Mouse (Mus musculus): Measurements from ENCODE around the gene P4ha1.
"Not testable (repeated sequence)": the region's sequence is repeated elsewhere in the genome, so short reads cannot be mapped to it uniquely, and the experiment has no call there.

The P4ha1 gene

DNA sequence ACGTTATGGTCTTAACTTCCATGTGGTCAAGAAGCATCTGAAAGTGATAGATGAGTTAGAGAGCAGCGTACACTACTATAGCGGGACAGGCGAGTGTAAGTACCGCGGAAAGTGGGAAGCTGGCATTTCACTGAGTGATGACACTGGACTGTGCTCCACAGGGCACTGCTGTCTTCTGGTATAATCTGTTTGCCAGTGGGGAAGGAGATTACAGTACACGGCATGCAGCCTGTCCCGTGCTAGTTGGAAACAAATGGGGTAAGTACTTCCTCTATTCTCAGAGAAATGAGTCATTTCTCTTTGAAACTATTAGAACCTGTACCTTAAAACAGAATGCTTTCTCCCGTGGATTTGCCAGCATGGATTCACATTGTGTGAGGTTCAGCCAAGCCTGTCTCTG, 46.3 kb downstream of the P4ha1 start:
- no peak for DNase-seq

DNA sequence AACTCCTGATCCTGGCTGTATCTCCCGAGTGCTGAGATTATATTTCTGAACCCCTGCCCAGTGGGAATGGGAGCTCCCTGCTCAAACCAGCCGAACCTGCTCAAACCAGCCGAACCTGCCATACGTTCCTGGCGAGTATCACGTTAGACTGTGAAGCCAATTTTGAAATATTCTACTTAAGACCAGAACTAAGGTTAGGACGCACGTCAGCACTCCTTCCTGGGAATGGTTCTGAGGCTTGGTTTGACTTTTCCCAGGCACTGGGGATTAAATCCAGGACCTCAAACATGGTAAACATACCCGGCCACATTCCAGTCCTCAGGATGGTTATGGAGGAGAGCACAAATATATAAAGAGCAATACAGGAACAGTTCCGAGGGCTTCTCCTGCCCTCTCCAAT, 54.8 kb downstream of the P4ha1 start:
- DNase-seq: no peak

DNA sequence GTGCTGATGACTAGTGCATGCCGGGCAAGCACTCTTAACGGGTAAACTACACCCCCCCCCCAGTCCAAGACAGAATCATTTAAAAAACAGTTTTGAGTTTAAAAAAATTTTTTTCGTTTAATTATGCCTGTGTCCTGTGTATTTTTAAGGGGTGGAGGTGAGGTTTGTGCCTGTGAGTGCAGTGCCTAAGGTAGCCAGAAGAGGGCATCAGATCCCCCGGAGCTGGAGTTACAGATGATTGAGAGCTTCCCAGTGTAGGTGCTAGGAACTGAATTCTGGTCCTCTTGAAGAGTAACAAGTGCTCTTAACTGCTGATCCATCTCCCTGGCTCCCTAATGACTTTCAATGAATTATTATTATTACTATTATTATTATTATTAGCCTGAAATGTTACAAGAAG, 55.6 kb downstream of the P4ha1 start:
- no peak for DNase-seq

DNA sequence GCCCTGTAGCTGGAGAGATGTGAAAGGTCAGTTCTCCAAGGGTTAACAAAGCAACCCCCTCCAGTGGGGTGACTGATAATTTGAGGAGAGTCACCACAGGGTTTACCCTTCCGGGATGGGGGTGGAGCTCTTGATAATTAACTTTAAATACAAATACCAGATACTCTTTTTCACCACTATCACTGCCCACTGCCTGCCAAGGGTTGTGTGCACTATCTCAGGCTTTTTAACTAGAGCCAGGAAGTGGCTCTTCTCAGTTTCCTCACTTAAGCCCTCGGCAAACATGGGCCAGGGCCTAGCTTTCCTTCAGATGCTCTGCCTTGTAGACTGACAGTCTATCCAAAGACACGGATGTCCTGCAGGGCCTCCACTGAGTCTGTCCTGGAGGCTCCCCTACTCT, 56.8 kb downstream of the P4ha1 start:
- DNase-seq: no peak

DNA sequence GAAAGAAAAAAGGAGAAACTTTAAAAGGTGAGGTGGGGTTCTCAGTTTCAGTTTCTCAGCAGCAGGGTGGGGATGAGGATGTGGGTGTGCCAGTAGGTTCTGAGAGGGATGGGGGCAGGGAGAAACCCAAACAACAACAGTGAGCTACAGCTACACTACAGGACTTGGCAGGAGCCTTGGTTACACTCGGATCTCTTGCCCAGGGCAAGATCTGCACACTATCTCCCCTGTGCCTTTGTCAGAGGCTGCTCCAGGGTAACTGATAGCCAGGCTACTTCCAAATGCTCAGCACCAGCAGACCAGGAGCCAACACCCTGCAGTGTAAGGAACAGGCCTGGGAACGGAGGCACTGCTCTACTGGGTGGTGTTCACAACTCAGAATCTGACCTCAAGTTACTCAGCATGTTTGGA, 57.3 kb downstream of the P4ha1 start:
- DNase-seq: no peak

DNA sequence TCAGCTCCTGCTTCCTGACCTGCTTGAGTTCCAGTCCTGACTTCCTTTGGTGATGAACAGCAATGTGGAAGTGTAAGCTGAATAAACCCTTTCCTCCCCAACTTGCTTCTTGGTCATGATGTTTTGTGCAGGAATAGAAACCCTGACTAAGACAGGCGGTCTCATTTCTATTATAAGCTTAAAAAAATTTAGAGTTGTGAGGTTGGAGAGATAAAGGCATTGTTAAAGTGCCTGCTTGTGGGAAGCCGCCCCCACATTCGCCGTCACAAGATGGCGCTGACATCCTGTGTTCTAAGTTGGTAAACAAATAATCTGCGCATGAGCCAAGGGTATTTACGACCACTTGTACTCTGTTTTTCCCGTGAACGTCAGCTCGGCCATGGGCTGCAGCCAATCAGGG, 58.5 kb downstream of the P4ha1 start:
- not testable (repeated sequence) for DNase-seq

DNA sequence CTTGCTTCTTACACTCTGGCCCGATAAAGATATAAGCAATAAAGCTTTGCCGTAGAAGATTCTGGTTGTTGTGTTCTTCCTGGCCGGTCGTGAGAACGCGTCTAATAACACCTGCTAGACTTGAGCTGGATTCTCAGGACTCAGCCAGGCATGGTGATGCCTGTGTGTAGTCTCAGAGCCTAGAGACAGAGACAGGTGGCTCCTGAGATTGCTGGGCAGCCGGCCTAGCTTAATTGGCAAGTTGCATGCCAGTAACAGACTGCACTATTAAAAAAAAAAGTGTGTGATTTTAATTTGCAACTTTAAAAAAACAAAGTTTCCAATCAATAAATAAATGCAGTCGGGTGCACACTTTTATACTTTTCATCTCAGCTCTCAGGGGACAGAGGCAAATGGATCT, 63.9 kb downstream of the P4ha1 start:
- DNase-seq: no peak

DNA sequence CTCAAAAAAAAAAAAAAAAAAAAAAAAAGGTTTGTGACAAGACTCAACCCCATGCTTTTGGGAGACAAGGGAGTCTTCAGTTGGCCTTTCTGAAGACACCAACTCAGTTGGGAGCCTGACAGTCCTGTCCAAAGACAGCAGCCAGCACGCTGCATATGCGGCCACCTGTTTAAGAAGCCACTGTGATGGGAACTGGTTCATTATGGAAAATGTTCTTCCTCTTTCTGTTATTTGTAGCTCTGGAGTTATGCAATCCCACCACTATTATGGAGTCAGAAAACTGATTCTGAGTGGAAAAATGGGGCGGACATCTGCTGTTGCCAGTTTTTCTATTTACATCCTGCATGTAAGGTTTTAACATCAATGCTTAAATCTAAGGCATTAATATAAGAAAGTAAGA, 66.6 kb downstream of the P4ha1 start:
- DNase-seq: no peak

DNA sequence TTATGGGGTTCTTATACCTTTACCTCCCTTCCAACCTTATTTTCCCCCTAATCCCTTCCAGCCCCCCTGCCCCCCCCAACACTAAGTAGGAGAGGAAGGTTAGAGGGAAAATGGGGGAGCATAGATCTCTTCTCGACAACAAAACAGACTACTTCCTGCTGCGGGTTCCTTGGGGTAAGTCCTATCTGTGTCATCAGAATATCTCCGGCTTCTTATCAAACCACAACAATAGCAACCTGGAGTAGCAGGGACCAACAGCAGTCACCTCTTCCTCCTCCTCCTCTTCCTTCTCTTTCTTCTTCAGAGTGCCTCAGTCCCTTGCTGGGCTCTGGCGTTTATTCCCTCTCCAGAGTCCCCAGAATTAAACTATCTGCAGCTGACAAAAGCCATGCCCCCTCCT, 68.8 kb downstream of the P4ha1 start:
- DNase-seq: no peak

DNA sequence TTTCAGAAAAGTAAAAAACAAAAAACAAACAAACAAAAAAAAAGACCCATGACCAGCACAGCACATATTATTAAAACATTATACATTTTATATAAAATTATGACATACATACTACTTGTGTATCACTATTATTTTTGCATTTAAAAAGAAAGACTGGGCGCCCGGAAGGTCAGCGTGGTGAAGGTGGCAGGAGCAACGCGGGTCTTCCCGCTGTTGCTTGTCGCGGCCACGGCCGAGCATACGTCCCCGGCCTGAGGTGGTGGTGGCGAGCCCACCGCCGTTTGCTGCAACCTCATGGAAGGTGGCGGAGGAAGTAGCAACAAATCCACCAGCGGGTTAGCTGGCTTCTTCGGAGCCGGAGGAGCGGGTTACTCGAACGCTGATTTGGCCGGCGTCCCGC, 72.4 kb downstream of the P4ha1 start, which contains the start of gene Gm10273:
Gene Gm10273 (plus strand): TSS at position 172 of the 400 bp plus-strand sequence.
- not testable (repeated sequence) for DNase-seq

DNA sequence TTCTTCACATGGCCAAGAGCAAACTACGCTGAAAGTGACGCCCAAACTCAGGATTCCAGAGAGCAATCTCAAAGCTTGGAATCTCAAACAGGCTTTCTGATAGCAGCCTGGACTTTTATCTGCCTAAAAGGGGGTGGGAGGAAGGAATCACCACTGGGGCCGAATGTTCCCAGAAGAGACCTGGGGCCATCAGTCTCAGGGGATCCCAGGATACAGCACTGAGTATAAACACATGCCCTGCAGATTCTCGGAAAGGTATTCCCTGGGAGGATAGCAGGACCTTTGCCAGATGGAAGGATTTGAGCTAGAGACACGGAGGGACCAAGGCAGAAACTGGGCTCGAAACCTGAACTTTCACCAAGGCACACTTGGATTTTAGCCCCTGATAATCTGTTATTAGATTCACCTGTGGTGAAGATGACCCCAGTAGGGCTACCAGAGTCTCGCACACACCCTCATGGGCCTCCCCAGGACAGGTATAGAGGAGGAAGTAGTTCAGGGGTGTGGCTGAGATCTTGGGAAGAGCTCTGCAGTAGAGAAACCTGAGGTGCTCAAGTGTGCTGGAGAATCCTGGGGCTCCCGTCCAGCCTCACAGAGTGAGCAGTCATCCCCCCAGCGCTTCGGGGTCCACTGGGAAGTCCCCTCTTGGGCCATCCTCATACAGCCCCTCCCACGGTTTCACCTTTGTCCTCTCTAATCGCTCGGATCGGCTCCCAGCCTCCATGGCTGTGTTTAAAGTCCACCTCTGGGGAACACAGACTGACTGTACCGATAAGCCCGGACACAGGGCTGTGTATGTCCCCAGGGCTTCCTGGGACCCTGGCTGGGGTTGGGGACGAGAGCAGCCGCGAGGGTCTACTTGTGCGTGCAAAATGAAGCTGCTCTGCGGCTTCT, 80.0 kb downstream of the P4ha1 start, which contains the start of gene Pla2g12b:
Gene Pla2g12b (plus strand): TSS at position 762 of the 894 bp plus-strand sequence.
- DNase-seq: no peak

DNA sequence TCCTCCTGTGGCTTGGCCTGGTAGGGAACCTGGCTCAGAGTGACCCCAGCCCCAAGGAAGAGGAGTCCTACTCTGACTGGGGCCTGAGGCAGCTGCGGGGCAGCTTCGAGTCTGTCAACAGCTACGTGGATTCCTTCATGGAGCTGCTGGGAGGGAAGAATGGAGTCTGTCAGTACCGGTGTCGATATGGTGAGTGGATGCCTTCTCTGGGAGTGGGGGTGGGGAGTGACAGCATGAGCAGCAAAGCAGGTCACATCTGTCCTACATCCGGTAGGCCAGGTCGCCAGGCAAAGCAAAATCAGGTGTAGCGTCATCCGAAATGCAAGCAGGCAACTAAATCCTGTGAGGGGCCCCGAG, 80.7 kb downstream of the P4ha1 start:
- no peak for DNase-seq

DNA sequence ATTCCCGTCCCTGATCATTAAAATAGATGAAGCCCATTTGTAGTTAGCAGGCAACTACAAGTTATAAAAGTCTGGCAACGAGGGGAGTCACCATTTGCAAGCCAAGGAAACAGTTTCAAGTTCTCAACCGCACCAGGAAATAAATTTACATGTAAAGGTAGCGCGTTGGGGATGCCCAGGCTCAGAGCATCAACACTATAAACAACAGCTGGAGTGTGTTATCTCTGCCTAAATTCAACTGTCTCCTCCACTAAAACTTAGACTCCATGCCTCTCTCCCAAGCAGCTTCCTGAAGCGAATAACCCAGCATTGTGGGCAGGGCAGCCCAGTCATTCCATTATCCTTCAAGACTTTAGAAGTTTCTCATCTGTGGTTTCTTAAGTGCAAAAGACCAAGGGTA, 85.4 kb downstream of the P4ha1 start:
- DNase-seq: no peak

DNA sequence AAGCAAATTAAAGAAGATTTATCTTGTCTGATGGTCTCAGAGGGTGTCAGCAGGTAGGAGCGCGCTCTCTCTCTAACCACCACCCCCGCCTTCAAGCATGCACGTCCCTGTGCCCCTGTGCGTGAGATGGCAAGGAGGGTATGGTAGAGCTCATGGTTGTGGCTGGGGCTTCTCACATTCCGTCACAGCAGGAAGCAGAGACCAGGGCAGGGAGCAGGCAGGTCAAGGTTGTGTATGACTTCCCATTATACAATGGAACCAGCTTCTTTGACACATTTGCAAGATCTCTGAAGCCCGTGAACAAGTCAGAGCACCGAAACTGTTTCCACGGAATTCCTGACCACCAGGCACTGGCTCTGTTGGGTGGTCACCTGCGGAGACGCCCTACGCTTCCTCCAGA, 87.2 kb downstream of the P4ha1 start:
- DNase-seq: no peak

DNA sequence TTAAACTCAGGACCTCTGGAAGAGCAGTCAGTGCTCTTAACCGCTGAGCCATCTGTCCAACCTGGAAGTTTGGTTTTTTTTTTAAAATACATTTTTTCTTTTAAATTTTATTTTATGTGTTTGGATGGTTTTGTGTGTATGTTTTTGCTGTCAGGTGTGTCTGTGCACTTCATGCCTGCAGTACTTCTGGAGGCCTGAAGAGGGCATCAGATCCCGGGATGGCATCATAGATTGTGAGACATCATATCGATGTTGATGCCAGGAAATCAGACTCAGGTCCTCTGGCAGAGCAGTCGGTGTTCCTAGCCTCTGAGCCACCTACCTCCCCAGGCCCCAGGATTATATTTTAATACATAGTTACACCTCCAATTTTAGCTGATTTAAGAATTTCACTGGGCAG, 90.6 kb downstream of the P4ha1 start:
- DNase-seq: no peak

DNA sequence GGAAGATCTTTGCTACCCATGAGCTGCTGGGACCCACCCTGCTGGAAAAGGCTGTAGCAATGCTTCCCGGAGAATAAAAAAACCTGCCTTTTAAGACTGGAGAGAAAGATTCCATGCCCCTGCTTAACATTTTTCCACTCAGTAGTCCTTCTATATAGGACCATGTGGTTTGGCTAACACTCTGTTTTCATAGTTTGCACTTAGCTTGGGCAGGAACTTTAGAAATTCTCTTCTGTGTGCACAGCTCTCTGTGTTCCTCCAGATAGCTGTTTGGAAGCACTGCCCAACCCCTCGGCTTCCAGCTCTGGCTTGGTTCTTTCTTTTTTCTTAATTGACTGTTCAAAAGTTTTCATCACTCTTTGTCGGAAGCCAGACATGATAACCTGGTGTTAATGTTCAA, 93.5 kb downstream of the P4ha1 start:
- DNase-seq: no peak

DNA sequence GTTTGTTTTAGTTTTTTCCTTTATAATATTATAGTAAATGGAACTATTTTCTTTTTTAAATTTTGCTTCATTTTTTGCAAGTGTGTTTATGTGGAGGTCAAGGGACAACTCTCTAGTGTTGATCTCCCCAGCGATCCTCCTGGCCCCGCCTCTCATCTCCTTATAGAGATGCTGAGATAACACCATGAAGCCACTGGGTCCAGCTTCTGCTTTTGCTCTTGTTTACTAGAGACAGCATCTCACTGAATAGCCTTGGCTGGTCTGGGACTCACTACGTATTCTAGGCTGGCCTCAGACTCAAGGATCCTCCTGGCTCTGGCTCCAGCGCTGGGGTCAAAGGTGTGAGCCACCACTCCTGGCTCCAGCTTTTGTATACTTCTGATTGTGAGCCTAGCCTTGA, 96.4 kb downstream of the P4ha1 start:
- DNase-seq: no peak

All from kidney, adult 8-10 months (tissue).